Mouse (Mus musculus) embryonic fibroblast, embryonic 13.5 days (primary cell): ENCODE measurements around the gene Atp6v1c2.

Experiments
- CTCF ChIP-seq: IDR thresholded peaks from 2 replicates; pipeline ENCODE4 v1.5.1; 2011; ENCODE audit warnings: mild to moderate bottlenecking, control low read depth, low read length, moderate library complexity, borderline replicate concordance; ENCODE audit not compliant: insufficient read depth
- POLR2A ChIP-seq: IDR thresholded peaks from 2 replicates; pipeline ENCODE4 v1.6.1; 2011; ENCODE audit warnings: low read depth, mild to moderate bottlenecking, control low read depth, low read length, moderate library complexity

- TF ChIP-seq CTCF (no peak), POLR2A (no peak)
These were observed 47.4 kb upstream of the Atp6v1c2 start for GRCm38 (mm10) chr12:17376521-17376920.
